Mouse (Mus musculus) stomach, postnatal 0 days (tissue): ENCODE measurements at regions not wholly inside any gene's neighbourhood (a gene's known extent, or its start where the extent isn't known, plus 50 kb on each side); places are given as distances from the start of the nearest gene placed in this dataset.
A peak's percentile ranks its signal among the peaks of the same experiment; 100 is the strongest.

ENCODE experiments used
- ATAC-seq: fragments of 200-750 bp; cut with Nextera tagmentation; 2 replicates; pipeline ENCODE4 v1.8.0; 2017; ENCODE audit not compliant: low FRiP score, low TSS enrichment
- DNase-seq: peaks from one replicate; pipeline ENCODE4 v3.0.0-alpha.2; 2016; ENCODE audit warnings: low spot score
- H3K27ac ChIP-seq: fragments of 300-500 bp; sonication (generic); replicated peaks from 2 replicates; pipeline ENCODE4 v1.5.1; 2014; ENCODE audit warnings: mild to moderate bottlenecking, control low read depth
- H3K27me3 ChIP-seq: fragments of 300-500 bp; sonication (generic); 2 replicates; pipeline ENCODE4 v1.6.1; 2014; ENCODE audit warnings: low read length; ENCODE audit not compliant: control insufficient read depth, insufficient read depth
- H3K36me3 ChIP-seq: fragments of 300-500 bp; sonication (generic); 2 replicates; pipeline ENCODE4 v1.6.1; 2014; ENCODE audit warnings: low read length, mixed read lengths; ENCODE audit not compliant: control insufficient read depth, insufficient read depth
- H3K4me1 ChIP-seq: fragments of 300-500 bp; sonication (generic); replicated peaks from 2 replicates; pipeline ENCODE4 v1.6.1; 2014; ENCODE audit warnings: antibody characterized with exemption; ENCODE audit not compliant: control insufficient read depth, insufficient read depth
- H3K4me2 ChIP-seq: fragments of 300-500 bp; sonication (generic); replicated peaks from 2 replicates; pipeline ENCODE4 v1.6.1; 2014; ENCODE audit warnings: low read depth, mild to moderate bottlenecking, control low read depth, moderate library complexity
- H3K4me3 ChIP-seq: fragments of 300-500 bp; sonication (generic); 2 replicates; pipeline ENCODE4 v1.5.1; 2014; ENCODE audit warnings: low read depth, low read length, control low read depth
- H3K9ac ChIP-seq: fragments of 300-500 bp; sonication (generic); 2 replicates; pipeline ENCODE4 v1.6.1; 2014; ENCODE audit warnings: mild to moderate bottlenecking, low read length, control low read depth, mixed read lengths
- H3K9me3 ChIP-seq: fragments of 300-500 bp; sonication (generic); 2 replicates; pipeline ENCODE4 v1.6.1; 2016; ENCODE audit warnings: low read length; ENCODE audit not compliant: control insufficient read depth
- CTCF ChIP-seq: IDR thresholded peaks from 2 replicates; pipeline ENCODE4 v1.5.1; 2016; ENCODE audit warnings: antibody characterized with exemption, low read depth, mild to moderate bottlenecking, moderate library complexity
- EP300 ChIP-seq: optimal IDR thresholded peaks from 2 replicates; pipeline ENCODE3; 2016; ENCODE audit warnings: antibody characterized with exemption
- WGBS: fragments of 180-500 bp; shearing (Covaris S2); extraction: QIAGEN DNeasy Blood & Tissue Kit; methylation state at CpG from one replicate; pipeline ENCODE4 v1.1.7; 2014; 5-methylcytosine and 5-hydroxymethylcytosine counted together

GRCm38 (mm10) chr4:26543833-26544232 lies 197.1 kb upstream of the Manea start:
- DNase-seq (no peak), ATAC-seq (no peak)
- no peak overlapping the region for H3K4me2 ChIP-seq
- no peak overlapping the region for H3K9ac ChIP-seq
- no peaks in the 10 kb centered on the region for H3K9me3 ChIP-seq
- no peak overlapping the region for H3K4me3 ChIP-seq
- H3K27me3 ChIP-seq = no peaks in the 10 kb centered on the region
- no peaks in the 10 kb centered on the region for H3K4me1 ChIP-seq
- no peaks in the 10 kb centered on the region for H3K36me3 ChIP-seq
- no peak overlapping the region for H3K27ac ChIP-seq
- peak; percentile 73 for TF ChIP-seq CTCF
- no peak for TF ChIP-seq EP300
- 33% methylated on average over 1 of the region's 1 CpGs for WGBS

DNA sequence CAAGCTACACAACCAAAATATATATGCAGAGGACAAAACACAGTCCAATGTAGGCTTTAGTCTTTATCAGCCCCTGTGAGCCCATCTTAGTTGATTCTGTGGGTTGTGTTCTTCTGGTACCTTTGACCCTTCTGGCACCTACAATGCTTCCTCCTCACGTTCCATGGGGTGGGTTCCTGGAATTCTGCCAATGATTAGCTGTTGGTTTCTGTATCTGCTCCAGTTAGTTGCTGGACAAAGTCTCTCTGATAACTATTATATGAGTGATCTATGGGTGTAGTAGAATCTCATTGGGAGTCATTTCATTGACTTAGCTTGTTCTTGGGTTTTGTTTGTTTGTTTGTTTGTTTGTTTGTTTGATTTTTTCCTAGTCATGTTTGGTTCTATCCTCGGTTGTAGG lies 195.8 kb upstream of the Manea start:
- DNase-seq = no peak
- H3K36me3 ChIP-seq = no peaks in the 10 kb centered on the region
- no peak overlapping the region for H3K9ac ChIP-seq
- H3K27ac ChIP-seq = no peak overlapping the region
- no peaks in the 10 kb centered on the region for H3K9me3 ChIP-seq
- no peak overlapping the region for H3K4me2 ChIP-seq
- H3K27me3 ChIP-seq = no peaks in the 10 kb centered on the region
- no peaks in the 10 kb centered on the region for H3K4me1 ChIP-seq
- H3K4me3 ChIP-seq = no peak overlapping the region
- WGBS = 48% methylated on average over 2 of the region's 2 CpGs
- no peak for ATAC-seq
- TF ChIP-seq EP300 (no peak), CTCF (no peak)

DNA sequence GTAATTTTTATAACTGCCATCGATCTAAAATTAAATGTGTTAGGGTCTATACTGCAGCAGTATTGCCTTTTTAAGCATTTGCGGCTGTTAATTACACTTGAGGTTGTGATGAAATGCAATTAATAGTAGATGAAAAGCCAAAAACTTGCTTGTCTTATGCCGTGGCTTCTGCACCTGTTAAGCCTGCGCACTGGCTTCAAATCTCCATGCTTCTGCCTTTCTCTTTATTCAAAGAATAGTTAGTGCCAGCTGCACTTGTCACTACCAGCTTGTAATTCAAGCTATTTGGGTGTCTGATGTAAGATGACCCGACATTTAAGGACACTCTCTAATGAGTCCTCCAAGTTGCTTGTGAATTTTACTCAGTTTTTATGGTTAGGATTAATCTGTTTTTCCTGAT lies 161.3 kb upstream of the Manea start:
- no peak overlapping the region for H3K27ac ChIP-seq
- H3K27me3 ChIP-seq = no peaks in the 10 kb centered on the region
- WGBS = 83% methylated on average over 5 of the region's 5 CpGs
- no peaks in the 10 kb centered on the region for H3K9me3 ChIP-seq
- ATAC-seq = no peak
- no peak overlapping the region for H3K4me3 ChIP-seq
- DNase-seq = no peak
- no peak overlapping the region for H3K4me2 ChIP-seq
- no peak overlapping the region for H3K9ac ChIP-seq
- H3K4me1 ChIP-seq = no peaks in the 10 kb centered on the region
- H3K36me3 ChIP-seq = no peaks in the 10 kb centered on the region
- no peak for TF ChIP-seq CTCF
- TF ChIP-seq EP300 = no peak

- H3K4me1 ChIP-seq = no peaks in the 10 kb centered on the region
- DNase-seq (no peak), ATAC-seq (no peak)
- no peaks in the 10 kb centered on the region for H3K36me3 ChIP-seq
- H3K4me3 ChIP-seq = no peak overlapping the region
- TF ChIP-seq CTCF (peak; percentile 68), EP300 (no peak)
- no peak overlapping the region for H3K9ac ChIP-seq
- no peaks in the 10 kb centered on the region for H3K27me3 ChIP-seq
- no peak overlapping the region for H3K27ac ChIP-seq
- no peaks in the 10 kb centered on the region for H3K9me3 ChIP-seq
- no peak overlapping the region for H3K4me2 ChIP-seq
Measured at GRCm38 (mm10) chr4:26494262-26494661, 147.6 kb upstream of the Manea start.

GRCm38 (mm10) chr4:26474913-26475312 lies 128.2 kb upstream of the Manea start:
- no peak overlapping the region for H3K27ac ChIP-seq
- no peaks in the 10 kb centered on the region for H3K9me3 ChIP-seq
- TF ChIP-seq EP300 = no peak
- TF ChIP-seq CTCF = no peak
- 73% methylated on average over 1 of the region's 1 CpGs for WGBS
- H3K27me3 ChIP-seq = no peaks in the 10 kb centered on the region
- H3K4me1 ChIP-seq = no peaks in the 10 kb centered on the region
- H3K36me3 ChIP-seq = no peaks in the 10 kb centered on the region
- no peak for ATAC-seq
- H3K4me3 ChIP-seq = no peak overlapping the region
- H3K9ac ChIP-seq = no peak overlapping the region
- no peak overlapping the region for H3K4me2 ChIP-seq
- no peak for DNase-seq

DNA sequence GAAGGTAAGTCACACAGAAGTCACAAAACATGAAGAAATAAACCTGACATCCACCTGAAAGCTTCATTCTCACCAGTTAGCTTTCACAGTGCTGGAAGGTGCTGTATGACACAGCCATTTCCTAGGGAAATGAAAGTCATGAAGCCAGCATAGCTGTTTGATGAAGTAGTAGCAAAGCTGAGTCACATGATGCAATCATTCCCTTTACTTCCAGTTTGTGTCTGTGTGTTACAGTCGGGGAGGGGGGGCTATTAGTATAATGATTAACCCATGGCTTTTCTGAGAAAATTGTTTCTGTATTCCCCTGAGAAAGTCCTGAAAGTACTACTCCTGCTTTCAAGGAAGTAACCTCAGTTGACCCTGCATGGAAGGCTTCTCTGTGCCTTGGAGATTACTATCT lies 94.8 kb upstream of the Manea start:
- Histone ChIP-seq H3K4me3 (no peak overlapping the region), H3K4me2 (no peak overlapping the region), H3K27me3 (no peaks in the 10 kb centered on the region), H3K27ac (no peak overlapping the region), H3K9ac (no peak overlapping the region), H3K36me3 (no peaks in the 10 kb centered on the region), H3K9me3 (no peaks in the 10 kb centered on the region), H3K4me1 (no peaks in the 10 kb centered on the region)
- TF ChIP-seq EP300 (no peak), CTCF (no peak)
- DNase-seq (no peak), ATAC-seq (no peak)
- 47% methylated on average over 1 of the region's 1 CpGs for WGBS

- H3K4me3 ChIP-seq = no peak overlapping the region
- H3K4me1 ChIP-seq = no peaks in the 10 kb centered on the region
- DNase-seq = no peak
- ATAC-seq = no peak
- no peaks in the 10 kb centered on the region for H3K27me3 ChIP-seq
- no peak overlapping the region for H3K9ac ChIP-seq
- no peak overlapping the region for H3K27ac ChIP-seq
- H3K4me2 ChIP-seq = no peak overlapping the region
- no peak for TF ChIP-seq EP300
- no peak for TF ChIP-seq CTCF
- no peaks in the 10 kb centered on the region for H3K9me3 ChIP-seq
- H3K36me3 ChIP-seq = no peaks in the 10 kb centered on the region
Measured at GRCm38 (mm10) chr4:26422084-26422483, 75.4 kb upstream of the Manea start.
